Mouse (Mus musculus) E14TG2a.4 (cell line): ENCODE measurements at regions not wholly inside any gene's neighbourhood (a gene's known extent, or its start where the extent isn't known, plus 50 kb on each side); places are given as distances from the start of the nearest gene placed in this dataset.

Experiments used
- CTCF ChIP-seq: conservative IDR thresholded peaks from 2 replicates; pipeline ENCODE4 v1.5.1; 2014; ENCODE audit warnings: low read length
- NANOG ChIP-seq: IDR thresholded peaks from 2 replicates; pipeline ENCODE4 v1.6.1; 2014; ENCODE audit warnings: borderline replicate concordance, low read length, mixed read lengths

GRCm38 (mm10) chr17:84085232-84085631, 102.5 kb downstream of the Zfp36l2 start:
- no peak for TF ChIP-seq CTCF
- no peak for TF ChIP-seq NANOG
